Mouse (Mus musculus) heart, adult 2 months (tissue): ENCODE results near the gene Sorbs1. TPM values are rescaled to one million over a fixed set of nuclear protein-coding genes. Genes with fewer than 3 reads are reported as not detected.

ENCODE experiments used
- DNase-seq, 2 experiments: peaks; one replicate each; pipeline ENCODE4 v3.0.0; 2021
- H3K27ac ChIP-seq: fragments of 200-600 bp; 2 replicates; pipeline ENCODE4 v1.8.1; 2022
- H3K27me3 ChIP-seq: fragments of 200-500 bp; 2 replicates; pipeline ENCODE4 v1.6.1; 2012; ENCODE audit warnings: mild to moderate bottlenecking, low read length, inconsistent platforms, mixed read lengths; ENCODE audit not compliant: control insufficient read depth, insufficient read depth
- H3K36me3 ChIP-seq: fragments of 200-500 bp; 2 replicates; pipeline ENCODE4 v1.6.1; 2012; ENCODE audit warnings: low read length, inconsistent platforms; ENCODE audit not compliant: control insufficient read depth, insufficient read depth
- H3K4me1 ChIP-seq: fragments of 200-500 bp; 2 replicates; pipeline ENCODE4 v1.6.1; 2011; ENCODE audit warnings: low read length; ENCODE audit not compliant: control insufficient read depth, insufficient read depth
- H3K4me3 ChIP-seq: fragments of 200-600 bp; 2 replicates; pipeline ENCODE4 v1.8.1; 2022
- H3K79me2 ChIP-seq: fragments of 200-500 bp; replicated peaks from 2 replicates; pipeline ENCODE4 v1.6.1; 2012; ENCODE audit warnings: mild to moderate bottlenecking, inconsistent platforms, low read length, moderate library complexity, mixed read lengths; ENCODE audit not compliant: control insufficient read depth, insufficient read depth
- H3K9ac ChIP-seq: fragments of 200-500 bp; 2 replicates; pipeline ENCODE4 v1.6.1; 2012; ENCODE audit warnings: low read depth, mild to moderate bottlenecking, control low read depth, inconsistent platforms, low read length, mixed read lengths
- CTCF ChIP-seq: fragments of 200-600 bp; IDR thresholded peaks from 2 replicates; pipeline ENCODE4 v1.8.1; 2022; ENCODE audit warnings: antibody characterized with exemption, mild to moderate bottlenecking, moderate library complexity
- EP300 ChIP-seq: fragments of 200-500 bp; IDR thresholded peaks from 2 replicates; pipeline ENCODE4 v1.6.1; 2011; ENCODE audit warnings: low read depth, low read length, control low read depth; ENCODE audit not compliant: insufficient read depth
- POLR2A ChIP-seq: fragments of 200-500 bp; IDR thresholded peaks from 2 replicates; pipeline ENCODE4 v1.6.1; 2011; ENCODE audit warnings: mild to moderate bottlenecking, low read depth, low read length, control low read depth; ENCODE audit not compliant: insufficient read depth
- WGBS: fragments of 180-500 bp; shearing (Covaris S2); methylation state at CpG from one replicate; pipeline ENCODE4 v1.1.7; 2018; 5-methylcytosine and 5-hydroxymethylcytosine counted together
- intact Hi-C: fragments of 180-260 bp; cut with DNase I; formaldehyde crosslinking; loops from one replicate; pipeline ENCODE4 v1.15.1; 2025
- polyA plus RNA-seq: library from polyadenylated mRNA; depleted of rRNA; stranded (reverse); fragments of >200 nt; gene quantifications from 2 replicates; pipeline ENCODE4 v1.2.3, GENCODE M21; 2012
- total RNA-seq, 2 experiments: library from RNA; stranded (reverse); gene quantifications; 2 replicates each; pipeline ENCODE4 v1.2.3; 2021

Gene Sorbs1
- total and polyA plus RNA-seq, 3 experiments = 185 to 971 (median 638) TPM

- Histone ChIP-seq H3K36me3 (peaks cover 23% of the 10 kb centered on the region), H3K9ac (no peak overlapping the region), H3K79me2 (peaks cover 2% of the 10 kb centered on the region; the same call in 1 of the 2 replicates), H3K4me1 (peaks cover 9% of the 10 kb centered on the region), H3K27ac (peak overlapping the region; percentile 20), H3K4me3 (no peak overlapping the region), H3K27me3 (no peaks in the 10 kb centered on the region)
- DNase-seq = no peak
- no peak for TF ChIP-seq POLR2A
- no peak for TF ChIP-seq CTCF
- TF ChIP-seq EP300 = no peak
- intact Hi-C loops = no loop called here
- 80% methylated on average over 3 of the region's 3 CpGs for WGBS
Measured at GRCm38 (mm10) chr19:40268493-40268892, 245.1 kb downstream of the Sorbs1 start.

DNA sequence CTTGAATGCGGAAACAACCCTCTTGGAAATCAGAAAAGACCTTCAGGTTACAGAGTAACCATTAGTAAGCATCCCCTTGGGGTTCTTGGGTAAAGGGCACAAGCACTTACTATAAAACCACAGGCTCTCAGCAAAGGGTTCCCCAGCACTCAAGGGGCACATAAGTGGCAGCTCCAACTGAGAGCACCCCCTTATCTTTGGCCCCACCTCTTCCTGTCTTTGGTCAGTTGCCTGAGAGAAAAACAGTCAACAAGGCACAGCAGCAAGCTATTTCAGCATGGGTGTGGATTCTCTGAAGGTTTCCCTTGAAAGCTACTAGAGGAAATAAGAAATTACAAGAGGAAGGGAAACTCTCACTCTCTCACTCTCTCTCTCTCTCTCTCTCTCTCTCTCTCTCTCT, 246.2 kb downstream of the Sorbs1 start:
- Histone ChIP-seq H3K79me2 (peaks cover 2% of the 10 kb centered on the region; the same call in 1 of the 2 replicates), H3K36me3 (peaks cover 23% of the 10 kb centered on the region), H3K27me3 (no peaks in the 10 kb centered on the region), H3K27ac (peak overlapping the region; percentile 26), H3K9ac (no peak overlapping the region), H3K4me3 (no peak overlapping the region), H3K4me1 (peaks cover 9% of the 10 kb centered on the region)
- 84% methylated on average over 1 of the region's 1 CpGs for WGBS
- intact Hi-C loops = no loop called here
- DNase-seq = peak in 1 of 2 experiments; percentile 45
- no peak for TF ChIP-seq POLR2A

DNA sequence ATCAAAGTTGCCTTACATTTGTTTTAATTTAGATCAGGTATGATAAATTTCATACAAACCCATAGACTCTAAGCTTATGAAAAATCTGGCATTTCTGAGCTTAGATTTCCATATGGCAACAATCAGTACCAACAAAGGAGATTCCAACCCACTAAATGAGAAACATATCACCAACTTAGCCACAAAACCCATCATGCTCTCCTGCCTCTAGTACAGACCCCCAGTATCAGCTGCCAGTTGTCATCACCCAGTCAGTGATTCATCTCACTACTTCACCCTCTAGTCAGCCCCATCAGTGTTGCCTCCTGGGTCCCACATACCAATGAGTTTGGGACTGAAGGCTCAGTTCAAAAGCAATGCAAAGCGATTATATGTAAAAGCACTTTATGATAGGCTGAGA, 254.1 kb downstream of the Sorbs1 start:
- no peak overlapping the region for H3K27ac ChIP-seq
- H3K36me3 ChIP-seq = peaks cover 7% of the 10 kb centered on the region; the same call in 1 of the 2 replicates
- H3K27me3 ChIP-seq = no peaks in the 10 kb centered on the region
- no peak for DNase-seq
- no peak overlapping the region for H3K9ac ChIP-seq
- intact Hi-C loops = no loop called here
- 86% methylated on average over 1 of the region's 1 CpGs for WGBS
- peaks cover 2% of the 10 kb centered on the region; the same call in 1 of the 2 replicates for H3K79me2 ChIP-seq
- peaks cover 12% of the 10 kb centered on the region for H3K4me1 ChIP-seq
- TF ChIP-seq POLR2A = no peak
- TF ChIP-seq EP300 = no peak
- no peak for TF ChIP-seq CTCF
- no peak overlapping the region for H3K4me3 ChIP-seq

DNA sequence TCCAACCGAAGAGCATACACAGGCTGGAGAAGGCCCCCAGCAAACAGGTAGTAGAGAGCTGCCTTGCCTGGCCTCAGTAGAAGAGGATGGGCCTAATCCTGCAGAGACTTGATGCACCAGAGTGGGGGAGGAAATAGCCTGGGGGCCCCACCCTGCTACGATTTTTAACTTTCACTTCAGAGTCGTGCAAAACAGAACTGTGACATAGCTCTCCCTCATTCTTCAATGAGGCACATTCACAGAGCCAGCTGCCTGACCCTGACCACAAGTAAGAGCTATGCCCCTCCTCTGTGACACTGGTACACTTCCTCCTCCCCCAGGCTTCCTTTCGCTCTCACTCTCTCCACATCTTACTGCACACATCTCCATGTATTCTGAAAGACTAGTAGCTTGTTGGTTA, 256.2 kb downstream of the Sorbs1 start:
- Histone ChIP-seq H3K9ac (peak overlapping the region; percentile 43), H3K27ac (peak overlapping the region; percentile 67), H3K27me3 (no peaks in the 10 kb centered on the region), H3K36me3 (peaks cover 7% of the 10 kb centered on the region; the same call in 1 of the 2 replicates), H3K4me3 (0 out of 2 replicates have a peak overlapping the region, but pooled peaks have one; percentile 17), H3K79me2 (peaks cover 2% of the 10 kb centered on the region; the same call in 1 of the 2 replicates), H3K4me1 (peaks cover 16% of the 10 kb centered on the region)
- TF ChIP-seq EP300 (no peak), CTCF (no peak), POLR2A (no peak)
- WGBS = 33% methylated on average over 4 of the region's 4 CpGs
- intact Hi-C loops = no loop called here
- peak; percentile 44 to 46 for DNase-seq

DNA sequence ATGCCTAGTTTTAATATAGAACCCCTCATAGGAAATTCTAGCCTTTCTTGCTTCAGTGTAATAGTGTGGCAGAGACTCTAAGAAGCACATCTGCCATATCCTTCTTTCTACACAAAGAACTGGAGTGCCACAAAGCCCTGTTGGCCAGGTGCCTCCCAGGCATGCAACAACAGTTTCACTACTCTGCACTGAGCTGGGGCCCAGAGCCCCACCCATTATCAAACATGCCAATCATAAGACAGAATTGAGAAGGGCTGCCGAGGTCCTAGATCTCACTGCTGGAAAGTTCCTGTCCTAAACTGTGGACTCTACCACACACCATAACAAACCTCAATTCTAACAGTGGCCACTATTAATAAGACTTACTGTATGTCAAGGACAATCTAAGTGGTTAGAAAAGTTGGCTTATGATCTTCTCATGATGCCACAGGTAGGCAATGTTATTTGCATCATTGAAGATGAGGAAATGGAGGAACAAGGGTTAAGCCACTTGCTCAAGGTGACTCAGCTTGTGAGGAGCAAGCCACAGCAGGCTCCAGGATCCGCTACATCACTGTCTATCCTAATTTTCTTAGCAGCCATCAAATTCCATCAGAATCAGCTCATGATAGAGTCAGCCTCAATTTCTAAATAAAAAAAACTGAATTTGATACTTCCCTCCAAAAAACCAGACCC, 257.1 kb downstream of the Sorbs1 start:
- no peak for TF ChIP-seq POLR2A
- no peak for TF ChIP-seq CTCF
- no peak for TF ChIP-seq EP300
- no peak overlapping the region for H3K27ac ChIP-seq
- peaks cover 16% of the 10 kb centered on the region for H3K4me1 ChIP-seq
- H3K27me3 ChIP-seq = no peaks in the 10 kb centered on the region
- H3K4me3 ChIP-seq = no peak overlapping the region
- intact Hi-C loops = no loop called here
- no peaks in the 10 kb centered on the region; the same call in 1 of the 2 replicates for H3K79me2 ChIP-seq
- 44% methylated on average over 2 of the region's 2 CpGs for WGBS
- peaks cover 7% of the 10 kb centered on the region; the same call in 1 of the 2 replicates for H3K36me3 ChIP-seq
- DNase-seq = no peak
- H3K9ac ChIP-seq = no peak overlapping the region

DNA sequence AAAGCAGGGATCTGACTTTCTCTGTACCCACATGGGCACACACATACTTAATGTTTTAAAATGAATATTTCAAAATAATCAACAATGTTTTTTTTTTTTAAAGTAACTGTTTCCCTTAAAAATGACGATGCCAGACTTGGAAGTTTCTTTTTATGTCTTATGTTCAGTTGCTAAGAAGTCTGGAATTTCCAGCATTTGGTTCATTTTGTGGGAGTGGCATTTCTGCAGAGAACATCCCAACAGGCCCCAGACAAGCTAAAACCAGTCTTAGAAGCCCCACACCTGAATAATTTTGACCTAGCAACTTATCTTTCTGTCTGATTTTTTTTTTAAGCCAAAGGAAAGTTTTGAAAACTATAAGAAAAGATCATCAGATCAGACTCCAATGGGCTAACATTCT, 258.0 kb downstream of the Sorbs1 start:
- no peaks in the 10 kb centered on the region for H3K79me2 ChIP-seq
- peaks cover 16% of the 10 kb centered on the region for H3K4me1 ChIP-seq
- DNase-seq = no peak
- no peak overlapping the region for H3K27ac ChIP-seq
- 23% methylated on average over 1 of the region's 1 CpGs for WGBS
- no peak overlapping the region for H3K4me3 ChIP-seq
- intact Hi-C loops = no loop called here
- H3K36me3 ChIP-seq = peaks cover 7% of the 10 kb centered on the region
- H3K9ac ChIP-seq = no peak overlapping the region
- TF ChIP-seq EP300 (no peak), POLR2A (no peak), CTCF (no peak)
- no peaks in the 10 kb centered on the region for H3K27me3 ChIP-seq
